Mouse (Mus musculus): ENCODE measurements around the gene Zbtb16.

- TF ChIP-seq CTCF (IDR thresholded peaks at IDR 0.05; ENCODE audit: low read depth, low read length) (no peak), TAL1 (conservative IDR thresholded peaks at IDR 0.05; ENCODE audit: low read depth, low read length) (no peak), POLR2AphosphoS5 (IDR thresholded peaks at IDR 0.05; ENCODE audit: insufficient replicate concordance, low read depth, low read length) (no peak)
These were observed 200.3 kb downstream of the Zbtb16 start for GRCm38 (mm10) chr9:48635576-48636350.
